Mouse (Mus musculus): ENCODE measurements around the gene Aldh4a1.

DNA sequence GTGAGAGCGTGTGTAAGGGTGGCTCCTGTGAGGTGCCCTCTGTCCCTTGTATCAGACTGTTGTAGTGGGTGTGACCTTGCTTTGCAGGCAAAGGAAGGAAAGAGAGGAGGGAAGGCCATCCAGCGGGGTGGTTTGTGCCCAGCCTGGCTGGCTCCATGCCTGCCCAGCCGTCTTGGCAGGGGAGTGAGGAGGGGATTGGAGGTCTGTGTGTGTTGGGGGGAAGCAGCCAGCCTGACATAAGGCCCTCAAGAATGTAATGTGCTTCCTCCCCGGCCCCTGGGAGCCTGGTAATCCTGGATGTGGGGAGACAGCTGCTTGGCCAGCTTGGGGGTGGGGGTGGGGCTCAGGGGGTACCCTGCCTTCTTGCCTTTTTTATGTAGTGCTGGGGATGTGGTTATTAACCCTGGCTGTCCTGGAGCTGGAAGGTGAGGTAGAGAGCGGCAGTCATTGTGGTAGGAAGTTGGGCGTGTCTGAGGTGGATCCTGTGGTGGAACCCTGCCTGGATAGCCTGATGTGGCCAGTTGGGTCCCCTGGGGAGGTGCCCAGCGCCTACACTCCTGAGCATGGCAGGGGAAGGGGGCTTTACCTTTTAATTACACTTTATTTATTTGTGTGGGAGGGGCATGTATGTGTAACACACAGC, 67.1 kb downstream of the Aldh4a1 start:
- no peak for TF ChIP-seq CTCF (IDR thresholded peaks at IDR 0.05; ENCODE audit: low read depth)
- TF ChIP-seq EP300 (optimal IDR thresholded peaks at IDR 0.05), result no peak
